Mouse (Mus musculus): ENCODE results near the gene Ino80d.

The Ino80d gene

DNA sequence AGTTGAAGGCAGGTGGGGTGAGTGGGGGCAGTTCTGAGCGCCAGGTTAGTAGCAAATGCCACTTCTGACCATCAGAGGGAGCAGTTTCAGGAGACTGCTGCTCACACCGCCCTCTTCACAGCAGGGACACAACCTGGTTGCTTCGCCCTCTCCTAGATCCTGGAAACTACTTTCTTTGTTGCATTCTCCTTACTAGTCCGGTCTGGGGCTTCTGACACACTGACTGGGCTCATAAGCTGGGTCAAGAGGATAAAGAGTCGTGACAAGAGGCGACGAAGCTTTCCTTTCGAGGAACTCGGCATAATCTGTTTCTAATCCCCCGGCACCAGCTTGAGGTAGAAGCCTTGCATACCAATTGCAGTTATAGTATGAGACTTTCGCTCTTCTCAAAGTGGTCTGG, 129.9 kb downstream of the Ino80d start:
- peak; percentile 37 for DNase-seq

DNA sequence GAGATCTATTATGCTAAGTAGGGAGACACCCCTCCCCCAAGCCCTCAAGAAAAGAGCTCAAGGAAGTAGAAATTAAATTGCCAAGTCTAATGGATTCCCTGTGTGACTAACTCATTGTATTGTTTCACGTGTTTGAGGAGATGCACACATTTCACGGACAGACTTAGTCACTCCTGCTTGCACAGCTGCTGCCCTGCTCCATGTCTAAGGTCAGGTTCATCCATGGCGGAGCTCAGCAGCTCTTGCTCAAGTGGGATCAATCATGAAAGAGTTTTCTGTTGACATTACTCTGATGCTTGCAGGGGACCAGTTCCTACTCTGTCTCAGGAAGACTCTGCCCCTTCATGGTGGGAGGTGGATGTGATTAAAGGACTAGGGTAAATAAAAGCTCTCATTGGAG, 137.7 kb downstream of the Ino80d start:
- no peak for DNase-seq

DNA sequence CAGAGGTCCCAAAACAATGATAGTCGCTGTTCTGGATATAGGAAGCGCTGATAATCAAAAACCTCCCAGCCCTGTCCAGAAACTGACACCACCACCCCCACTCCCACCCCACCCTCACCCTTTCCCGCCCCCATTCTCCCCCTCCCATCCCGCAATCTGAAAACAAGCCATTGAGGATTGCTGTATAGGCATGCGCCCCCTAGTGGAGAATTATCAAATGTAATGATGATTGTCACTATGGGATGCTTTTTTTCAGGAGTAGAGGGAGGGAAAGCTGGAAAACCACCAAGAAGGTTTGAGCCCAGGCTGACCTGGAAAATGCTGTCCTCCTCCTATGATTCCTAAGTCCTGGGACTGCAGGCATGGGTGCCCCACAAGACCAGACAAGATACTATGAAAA, 147.6 kb downstream of the Ino80d start:
- DNase-seq, result no peak

DNA sequence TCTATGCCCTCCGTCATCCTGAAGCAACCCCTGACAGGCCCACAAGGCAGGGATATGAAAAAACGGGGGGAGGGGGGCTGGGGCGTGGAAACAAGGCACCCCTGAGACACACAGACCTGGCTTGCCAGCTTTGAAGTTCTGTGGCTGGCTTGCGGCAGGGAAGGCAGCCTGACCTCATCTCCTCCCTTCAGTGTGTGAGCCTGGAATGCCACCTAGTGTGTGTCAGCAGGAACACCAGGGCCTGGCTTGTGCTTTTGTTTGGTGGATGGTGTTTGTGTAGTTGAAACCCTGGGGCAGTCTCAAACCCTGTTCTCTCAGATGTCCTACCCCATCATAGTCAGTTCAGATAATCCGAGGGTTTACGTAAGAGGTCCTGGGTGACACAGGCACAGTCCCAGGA, 150.2 kb downstream of the Ino80d start:
- DNase-seq, result peak; percentile 75

DNA sequence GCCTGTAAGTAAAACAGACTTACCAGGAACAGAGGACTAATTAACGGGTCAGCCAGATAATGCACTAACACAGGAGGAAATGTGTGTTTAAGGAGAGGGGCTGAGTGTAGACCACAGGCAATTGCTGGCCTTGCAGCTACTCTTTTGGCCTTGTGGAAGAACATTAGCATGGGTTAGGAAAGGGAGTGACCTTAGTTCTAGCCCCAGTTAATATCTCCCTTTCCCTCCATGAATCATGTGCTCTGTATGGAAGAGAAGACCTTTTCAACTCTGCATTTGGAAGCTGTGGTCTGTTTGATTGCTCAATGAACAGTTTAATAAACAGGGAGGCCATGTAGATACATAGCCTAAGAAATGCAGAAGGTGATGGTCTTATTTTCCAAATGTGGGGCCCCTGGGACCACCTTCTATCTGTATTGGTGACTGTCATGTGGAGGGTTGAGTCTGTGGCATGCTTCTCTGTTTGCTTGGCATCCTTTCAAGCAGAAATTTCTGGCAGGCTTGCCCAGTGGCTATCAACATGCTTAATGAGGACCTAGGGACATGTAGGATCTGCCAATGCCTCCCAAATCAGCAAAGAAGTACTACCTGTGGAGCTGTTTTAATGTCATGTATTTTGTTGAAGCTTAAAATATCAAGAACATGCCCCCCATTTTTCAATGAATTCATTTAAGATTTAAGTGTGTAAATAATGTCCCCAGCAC, 157.4 kb downstream of the Ino80d start:
- no peak for DNase-seq

DNA sequence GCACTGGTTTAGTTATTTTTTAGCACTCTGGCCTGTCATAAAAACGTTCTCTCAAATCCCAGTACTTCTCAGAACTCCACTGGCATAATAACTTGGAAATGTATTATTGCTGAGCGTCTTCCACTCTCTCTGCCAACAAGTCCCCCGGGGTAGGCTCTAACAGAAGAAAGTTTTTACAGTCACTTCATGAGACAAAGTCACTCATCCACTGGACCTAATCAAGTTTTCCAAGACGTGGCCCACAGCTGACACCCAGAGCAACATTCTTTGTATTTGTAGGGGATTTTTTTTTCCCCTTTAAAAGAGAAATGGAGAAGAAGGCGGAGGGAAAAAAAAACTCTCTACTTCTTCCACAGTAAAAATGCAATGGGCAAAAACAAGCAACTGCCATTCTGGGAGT, 157.9 kb downstream of the Ino80d start:
- DNase-seq, result no peak

DNA sequence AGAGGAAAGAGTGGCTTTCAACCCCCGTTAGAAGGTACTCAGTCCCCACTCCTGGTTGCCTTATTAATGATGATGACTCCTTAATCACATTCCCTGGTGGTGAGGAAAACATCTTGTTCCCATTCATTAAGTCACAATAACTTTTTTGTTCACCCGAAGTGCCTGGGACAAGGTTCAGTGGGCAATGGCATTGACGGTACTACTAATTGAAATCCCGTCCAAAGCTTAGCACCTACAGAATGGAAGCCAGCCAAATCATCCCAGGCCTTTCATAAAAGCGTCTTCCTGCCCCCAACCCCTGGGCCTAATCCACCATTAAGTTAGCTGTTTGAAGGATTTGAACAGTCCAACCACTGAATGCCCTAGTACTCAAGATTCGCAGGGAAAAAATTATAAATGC, 159.1 kb downstream of the Ino80d start:
- DNase-seq, result no peak

DNA sequence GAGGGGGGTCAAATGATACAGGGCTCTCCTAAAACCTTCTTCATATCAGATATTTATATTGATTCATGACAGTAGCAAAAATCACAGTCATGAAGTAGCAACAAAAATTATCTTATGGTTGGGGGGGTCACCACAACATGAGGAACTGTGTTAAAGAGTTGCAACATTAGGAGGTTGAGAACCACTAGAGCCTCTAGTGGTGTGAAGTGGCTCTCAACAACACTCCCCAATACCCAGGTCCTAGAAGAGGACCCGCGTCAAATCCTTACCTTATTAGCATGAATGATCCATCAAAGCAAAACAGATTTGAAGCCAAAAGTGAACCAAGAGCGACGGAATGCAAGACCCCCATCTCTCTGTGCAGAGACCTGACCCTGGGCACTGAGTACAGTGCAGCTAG, 161.4 kb downstream of the Ino80d start:
- DNase-seq, result no peak

DNA sequence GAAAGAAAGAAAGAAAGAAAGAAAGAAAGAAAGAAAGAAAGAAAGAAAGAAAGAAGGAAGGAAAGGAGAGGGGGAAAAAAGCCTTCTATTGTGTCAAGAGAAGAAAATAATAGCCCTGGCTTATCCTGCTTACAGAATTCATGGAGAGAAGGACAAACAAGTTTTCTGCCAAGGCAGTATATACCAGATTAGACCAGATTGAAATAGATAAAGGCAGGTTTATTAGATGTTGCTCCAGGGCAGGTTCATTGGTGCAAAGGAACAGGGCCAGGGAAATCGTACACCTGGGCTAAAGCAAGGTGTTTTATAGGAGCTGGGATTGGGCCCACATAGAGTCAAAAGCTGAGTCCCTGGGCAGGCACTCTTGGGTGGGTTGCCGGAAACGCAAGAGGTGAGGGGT, 162.1 kb downstream of the Ino80d start:
- DNase-seq, result no peak

DNA sequence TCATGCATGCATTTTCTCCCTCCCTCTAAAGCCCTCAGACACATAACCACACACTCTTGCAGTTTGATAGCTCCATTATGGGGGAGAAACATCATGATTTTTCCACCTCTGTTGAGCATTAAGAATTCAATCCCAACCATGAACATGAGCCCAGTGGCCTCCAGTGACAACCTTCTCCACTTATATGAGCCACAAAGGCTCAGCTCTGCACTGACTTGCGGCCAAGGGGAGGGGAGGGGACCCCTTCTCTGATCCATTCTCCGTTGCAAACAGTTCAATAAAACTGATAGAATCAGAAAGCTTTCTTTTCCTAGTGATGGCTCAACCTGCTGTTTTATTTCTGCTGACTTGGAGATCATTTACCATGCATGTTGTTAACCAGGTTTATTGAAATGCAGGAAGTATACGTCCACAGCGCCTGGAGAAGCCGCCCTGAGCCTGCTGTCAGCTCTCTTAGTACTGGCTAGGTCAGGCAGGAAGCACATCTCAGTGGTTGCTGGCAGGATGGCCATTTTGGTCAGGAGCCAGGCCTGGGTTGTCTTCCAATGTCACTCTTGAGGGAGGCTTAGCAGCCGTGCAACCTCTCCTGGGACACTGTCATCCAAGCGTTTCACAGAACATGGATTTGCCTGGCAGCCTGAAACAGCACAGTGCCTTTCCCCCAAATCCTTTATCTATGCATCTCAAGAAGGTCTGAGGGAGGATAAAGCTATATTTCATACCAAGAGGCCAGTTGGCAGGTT, 163.2 kb downstream of the Ino80d start:
- DNase-seq, result no peak

DNA sequence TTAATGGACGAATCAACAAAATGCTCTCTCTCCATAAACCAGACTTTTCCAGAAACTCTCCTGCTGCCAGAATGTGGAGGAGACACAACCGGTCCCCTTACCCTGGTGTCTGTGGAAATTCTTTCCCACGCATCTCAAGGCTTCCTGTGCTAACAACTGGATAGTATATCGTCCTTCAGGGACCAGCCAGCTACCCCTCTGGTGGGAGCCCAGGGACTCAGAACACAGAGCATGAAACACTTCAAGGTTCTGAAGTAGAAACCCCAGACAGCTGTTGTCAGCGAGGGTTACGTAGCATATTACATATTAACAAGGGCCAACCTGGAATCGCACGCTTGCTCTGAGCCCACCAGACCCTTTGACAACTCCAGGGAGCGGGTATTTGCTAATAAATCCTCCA, 163.9 kb downstream of the Ino80d start:
- no peak for DNase-seq

DNA sequence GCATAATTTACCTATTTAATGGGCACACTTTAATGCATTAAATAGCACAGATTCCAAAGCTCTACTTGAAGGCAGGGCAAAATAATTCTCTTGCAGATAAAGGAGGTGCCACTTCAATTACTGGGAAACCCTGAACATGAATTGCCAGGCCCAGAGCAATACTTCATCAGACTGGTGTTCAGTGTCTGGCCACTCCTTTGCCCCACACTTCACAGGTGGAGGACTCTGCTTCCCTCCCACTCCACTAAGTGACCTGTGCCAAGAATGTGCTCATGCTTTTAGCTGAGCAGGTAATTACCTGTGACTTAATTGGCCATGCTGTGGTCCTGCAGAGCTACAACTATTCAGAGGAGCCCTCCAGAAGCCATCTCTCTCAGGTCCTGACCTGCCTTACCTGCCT, 166.7 kb downstream of the Ino80d start:
- no peak for DNase-seq

DNA sequence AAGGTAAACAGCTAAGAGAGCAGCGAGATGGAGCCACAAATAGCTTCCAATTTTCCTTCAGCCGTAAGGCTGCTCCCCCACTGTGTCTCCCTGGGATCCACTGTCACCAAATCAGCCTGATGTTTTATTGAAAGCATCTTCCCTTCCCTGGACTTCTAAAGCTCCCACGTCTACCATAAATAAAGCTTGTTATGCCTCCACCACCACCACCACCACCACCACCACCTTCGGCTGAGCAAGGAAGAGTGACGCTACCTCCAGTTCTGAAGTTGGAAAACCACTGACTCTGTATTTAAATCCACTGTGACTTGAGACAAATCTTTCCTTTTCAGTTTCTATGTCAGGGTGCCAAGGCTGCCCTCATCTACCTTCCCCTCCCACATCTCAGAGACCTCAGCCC, 167.5 kb downstream of the Ino80d start:
- no peak for DNase-seq

DNA sequence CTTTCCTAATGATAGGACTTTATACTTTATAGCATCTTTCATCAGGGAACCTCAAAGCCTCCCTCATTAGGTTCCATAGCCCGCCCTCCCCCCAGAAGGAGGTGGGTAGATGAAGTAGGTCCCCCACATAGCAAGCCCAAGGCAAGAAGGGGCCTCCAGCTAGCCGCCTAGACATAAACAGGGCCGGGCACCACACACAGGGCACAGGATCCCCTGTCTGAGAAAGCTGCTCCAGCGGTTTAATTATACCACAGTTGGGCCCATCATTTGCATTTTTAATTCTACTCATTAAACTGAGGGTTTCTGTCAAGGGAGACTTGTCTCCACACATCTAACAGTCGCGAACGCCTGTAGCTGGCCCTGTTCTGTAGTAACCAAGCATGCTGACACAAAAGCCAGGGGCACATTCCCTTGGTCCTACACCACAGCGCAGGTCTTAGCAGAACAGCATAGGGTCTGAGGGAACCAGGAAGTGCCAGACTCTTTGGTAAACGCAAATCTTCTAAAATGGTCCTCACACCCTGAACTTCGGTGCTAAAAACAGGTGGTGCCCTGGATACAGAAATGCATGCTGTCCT, 179.6 kb downstream of the Ino80d start:
- no peak for DNase-seq

DNA sequence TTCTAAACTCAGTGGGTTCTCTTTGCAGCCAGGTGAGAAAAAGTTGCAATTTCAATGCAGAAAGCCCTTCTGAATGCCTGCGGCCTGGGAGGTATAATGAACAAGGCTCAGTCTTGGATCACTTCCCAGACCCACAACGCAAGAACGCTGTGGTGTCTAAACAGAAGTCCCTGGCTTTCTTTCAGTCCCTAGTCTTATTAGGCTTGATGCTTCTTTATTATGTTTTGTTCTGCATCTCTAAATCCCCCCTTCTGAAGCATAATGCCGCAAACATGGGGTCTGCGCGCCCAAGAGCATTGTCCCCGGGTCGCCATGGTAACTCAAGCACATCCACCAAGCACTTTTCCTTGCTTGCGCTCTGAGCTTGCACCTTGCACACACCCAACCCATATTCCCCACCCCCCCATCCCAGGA, 180.4 kb downstream of the Ino80d start:
- DNase-seq, result peak; percentile 44

DNA sequence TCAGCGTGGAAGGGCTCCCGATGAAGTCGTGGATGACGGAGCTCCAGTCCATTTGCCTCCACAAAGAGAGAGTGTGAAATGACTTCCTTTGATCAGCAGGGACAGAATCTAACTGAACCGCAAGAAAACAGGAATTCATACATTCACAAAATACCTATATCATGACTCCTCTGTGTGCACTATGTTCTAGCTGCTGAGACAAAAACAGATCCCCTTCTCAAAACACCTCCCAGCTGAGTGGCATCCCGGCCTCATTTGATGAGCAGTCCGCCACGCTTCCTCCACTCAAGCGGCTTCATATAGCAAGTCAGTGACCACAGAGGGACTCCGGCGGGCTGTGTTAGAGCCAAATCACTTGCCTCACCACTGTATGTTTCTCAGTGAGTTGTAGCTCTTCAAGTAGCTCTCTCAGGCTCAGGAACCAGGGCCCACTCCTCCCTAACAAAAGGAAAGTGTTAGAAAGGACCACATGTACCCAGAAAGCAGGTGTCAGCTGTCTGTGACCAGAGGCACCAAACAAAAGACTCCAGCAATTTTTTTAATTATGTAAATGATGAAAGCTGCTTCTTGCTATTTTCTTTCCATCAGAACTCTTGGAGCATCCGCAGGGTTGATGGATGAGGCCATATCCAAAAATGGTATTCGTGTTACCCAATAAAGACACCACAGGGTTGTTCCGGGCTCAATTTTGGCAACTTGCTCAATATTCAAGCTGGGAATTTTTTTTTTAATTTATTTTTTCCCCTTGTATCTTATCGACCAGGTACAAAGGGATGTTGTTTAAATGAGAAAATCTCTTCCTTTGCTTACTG, 181.0 kb downstream of the Ino80d start:
- no peak for DNase-seq

DNA sequence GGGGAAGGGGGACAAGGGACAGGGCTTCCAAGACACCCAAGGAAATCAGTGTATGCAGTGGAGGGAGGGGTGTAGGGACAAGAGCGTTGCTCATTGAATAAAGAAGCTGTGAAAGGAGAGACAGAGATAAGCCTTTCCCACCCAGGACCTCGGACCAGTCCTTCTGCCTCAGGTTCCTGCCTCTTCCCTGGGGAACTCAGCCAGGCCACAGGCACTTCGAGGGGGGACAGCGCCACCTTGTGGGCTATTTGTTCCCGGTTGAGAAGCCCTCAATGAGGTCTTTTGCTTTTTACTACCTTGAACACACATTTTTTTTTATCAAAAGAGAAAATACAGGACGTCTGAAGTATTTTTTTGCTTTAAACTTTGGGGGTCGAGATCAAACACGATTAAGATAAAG, 185.0 kb downstream of the Ino80d start:
- peak; percentile 81 for DNase-seq

DNA sequence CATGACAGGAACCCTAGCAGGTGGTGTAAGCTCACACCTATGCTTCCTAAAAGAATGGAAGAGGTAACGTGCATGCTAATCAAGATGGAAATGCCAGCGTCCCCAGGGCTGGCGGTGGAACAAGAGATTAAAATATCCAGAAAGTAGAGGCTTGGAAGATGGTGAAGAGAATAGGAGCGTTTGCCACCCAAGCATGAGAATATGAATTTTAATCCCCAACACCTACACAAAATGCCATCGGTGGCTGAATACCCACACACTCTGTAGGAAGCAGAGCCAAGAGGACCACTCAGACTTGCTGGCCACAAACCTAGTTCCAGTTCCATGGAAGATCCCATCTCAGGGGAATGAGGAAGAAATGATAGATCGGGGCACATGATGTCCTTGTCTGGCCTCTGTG, 195.2 kb downstream of the Ino80d start:
- no peak for DNase-seq

DNA sequence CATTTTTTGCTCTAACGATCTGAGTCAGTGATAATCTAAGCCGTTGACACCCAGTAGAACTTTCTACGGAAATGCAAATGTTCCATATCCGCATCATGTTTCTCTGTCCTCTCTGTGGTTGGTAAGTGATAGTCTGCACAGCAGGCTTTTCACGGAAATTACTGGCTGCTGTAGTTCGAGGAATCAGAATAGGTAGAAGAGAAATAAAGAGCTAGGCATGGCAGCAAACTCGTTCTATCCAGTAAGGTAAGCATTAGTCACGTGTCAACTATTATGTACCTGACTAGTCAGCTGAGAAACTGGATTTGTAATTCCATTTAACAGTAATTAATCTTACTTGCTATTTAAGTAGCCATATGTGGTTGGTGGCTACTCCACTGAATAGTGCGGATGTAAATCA, 197.9 kb downstream of the Ino80d start:
- no peak for DNase-seq

DNA sequence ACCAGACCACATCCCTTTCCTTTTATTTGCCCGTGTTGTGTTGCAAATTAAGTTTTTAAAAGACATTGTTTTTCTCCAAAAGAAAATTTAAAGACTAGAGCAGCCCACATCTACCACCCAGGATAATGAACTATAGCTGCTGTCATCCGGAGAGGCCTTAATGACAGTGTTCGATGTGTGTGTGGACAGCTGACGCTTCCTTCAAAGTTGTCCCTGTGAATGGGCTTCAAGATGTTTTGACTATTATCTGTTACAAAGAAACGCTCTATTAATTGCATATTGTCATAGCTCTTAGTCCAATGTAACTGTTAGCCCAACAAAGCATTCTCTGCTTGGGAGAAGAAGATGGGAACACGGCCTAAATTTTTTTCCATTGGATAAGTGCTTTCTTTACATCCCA, 200.0 kb downstream of the Ino80d start:
- DNase-seq, result no peak

DNA sequence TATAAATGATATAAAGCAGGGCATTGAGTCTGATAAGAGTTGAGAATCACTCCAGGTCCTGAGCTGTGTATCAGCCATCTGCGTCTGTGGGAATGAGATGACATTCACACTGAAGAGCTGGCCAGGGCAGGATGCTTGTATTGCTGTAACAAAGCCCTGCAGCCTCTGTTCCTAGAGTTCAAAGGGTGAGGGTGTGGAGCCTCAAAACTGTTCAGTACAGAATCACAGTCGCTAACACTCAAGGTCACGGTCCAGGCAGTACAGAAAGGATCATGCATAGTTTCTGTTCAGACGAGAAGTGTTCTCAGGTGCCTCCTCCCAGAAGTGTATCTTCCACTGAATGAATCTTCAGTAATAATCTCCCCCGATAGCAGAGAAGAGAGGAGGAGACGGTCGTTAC, 203.0 kb downstream of the Ino80d start:
- DNase-seq, result no peak

DNA sequence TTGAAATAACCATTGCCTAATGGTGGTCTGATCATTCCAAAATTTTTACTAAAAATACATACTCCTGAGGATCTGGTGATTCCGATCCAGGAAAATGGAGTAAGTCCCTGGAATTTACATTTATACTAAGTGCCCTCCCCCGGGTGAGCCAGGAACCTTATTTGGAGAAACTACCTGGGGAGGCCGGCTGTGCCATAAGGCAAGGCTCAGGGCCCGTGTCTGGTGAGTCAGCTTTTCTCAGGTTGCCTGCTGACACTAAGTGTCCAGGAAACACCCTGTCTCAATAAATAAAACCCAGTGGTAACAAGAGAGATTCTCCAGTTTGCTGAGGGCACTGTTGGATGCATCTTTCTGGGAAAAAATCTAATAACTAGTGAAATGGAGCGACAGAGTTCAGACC, 205.3 kb downstream of the Ino80d start:
- no peak for DNase-seq

DNA sequence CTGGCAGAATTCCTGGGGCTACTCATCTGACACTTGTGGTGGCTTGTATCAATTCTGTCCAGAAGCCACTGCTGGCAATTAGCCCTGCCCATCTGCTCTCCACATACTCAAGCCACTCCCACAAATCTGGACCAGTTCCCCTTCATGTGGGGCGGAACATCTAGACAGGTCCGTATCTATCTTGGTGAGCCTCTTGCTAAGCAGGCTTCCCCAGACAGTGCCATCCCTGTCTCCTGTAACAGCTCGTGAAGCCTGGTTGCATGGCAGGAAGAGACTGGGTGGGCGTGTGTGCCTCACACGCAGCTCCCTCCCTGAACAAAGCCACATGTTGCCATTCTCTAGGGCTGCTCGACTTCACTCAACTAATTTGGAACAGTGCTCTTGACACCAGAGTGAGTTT, 206.0 kb downstream of the Ino80d start:
- DNase-seq, result peak; percentile 77
